Mouse (Mus musculus) adrenal gland, adult 2 months (tissue): Measurements from ENCODE around the gene Cyp2w1. TPM values are rescaled to one million over a fixed set of nuclear protein-coding genes. Genes with fewer than 3 reads are reported as not detected.
"Not testable (repeated sequence)": the region's sequence is repeated elsewhere in the genome, so short reads cannot be mapped to it uniquely, and the experiment has no call there.

Experiments used
- DNase-seq: peaks from one replicate; pipeline ENCODE4 v3.0.0; 2021
- polyA plus RNA-seq: library from polyadenylated mRNA; depleted of rRNA; stranded (reverse); fragments of >200 nt; gene quantifications from 2 replicates; pipeline ENCODE4 v1.2.3, GENCODE M21; 2012
- total RNA-seq, 2 experiments: library from RNA; stranded (reverse); gene quantifications; 2 replicates each; pipeline ENCODE4 v1.2.3; 2021

Gene Cyp2w1
- total and polyA plus RNA-seq, 3 experiments = not detected

DNA sequence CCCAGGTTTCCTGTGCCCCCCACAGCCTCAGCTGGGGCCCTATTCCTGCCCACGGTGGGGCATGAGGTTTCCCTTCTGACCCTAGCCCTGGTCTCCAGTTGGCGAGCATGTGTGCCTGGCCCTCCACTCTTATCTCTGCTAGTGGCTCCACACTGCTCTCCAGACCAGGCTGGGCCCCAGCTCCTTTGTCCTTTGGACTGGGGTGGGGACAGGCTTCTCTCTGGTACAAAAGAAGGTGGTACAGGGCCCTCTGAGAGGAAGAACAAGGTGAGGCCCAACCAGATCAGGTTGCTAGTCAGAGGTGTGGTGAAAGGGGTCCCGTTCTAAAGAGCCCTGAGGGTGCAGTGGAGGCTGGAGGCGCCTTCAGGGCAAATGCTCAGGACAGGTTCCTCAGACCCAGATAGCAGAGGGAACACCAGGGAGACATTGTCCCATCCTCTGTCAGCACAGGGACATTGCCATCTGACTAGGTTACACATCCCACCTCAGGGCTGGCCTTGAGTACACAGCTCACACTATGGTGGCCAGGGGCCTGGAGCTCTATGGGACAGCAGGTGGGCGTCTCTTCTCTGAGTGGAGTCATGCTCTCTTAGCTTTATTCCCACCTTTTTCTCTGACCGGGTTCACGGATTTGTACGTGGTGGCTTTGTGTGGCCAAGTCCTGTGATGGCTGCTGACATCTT lies 19.7 kb upstream of the Cyp2w1 start:
- no peak for DNase-seq

DNA sequence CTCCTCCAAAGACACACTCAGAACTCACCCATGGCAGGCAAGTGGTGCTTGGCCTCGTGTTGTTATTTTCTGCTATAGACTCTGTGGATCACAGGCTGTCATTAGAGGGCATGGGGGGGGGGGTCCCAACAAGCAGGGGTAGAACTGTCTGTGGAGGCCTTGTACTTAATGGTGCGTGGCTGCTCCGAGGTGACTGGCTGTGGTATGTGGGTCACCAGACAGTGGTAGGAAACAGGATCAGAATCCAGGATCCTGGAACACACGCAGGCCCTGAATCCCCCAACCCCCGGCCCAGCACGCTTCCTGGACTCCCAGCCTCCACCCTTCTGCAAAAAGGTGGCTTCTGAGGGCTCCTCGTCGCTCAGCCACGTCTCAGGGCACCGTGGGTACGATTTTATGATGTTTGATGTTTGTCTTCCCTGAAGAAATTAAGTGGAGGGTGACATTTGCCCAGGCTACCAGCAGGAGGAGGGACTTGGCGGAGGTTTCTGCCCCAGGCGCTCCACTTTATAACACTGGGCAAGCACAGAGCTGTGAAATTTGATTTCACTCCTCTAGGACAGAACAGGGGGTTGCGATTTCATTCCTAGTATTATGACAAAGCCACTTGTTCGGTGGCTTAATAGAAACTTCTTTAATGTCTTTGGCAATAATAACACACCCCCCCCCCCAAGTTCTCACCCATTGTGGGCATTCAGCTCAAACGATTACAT lies 19.0 kb upstream of the Cyp2w1 start:
- DNase-seq = no peak

DNA sequence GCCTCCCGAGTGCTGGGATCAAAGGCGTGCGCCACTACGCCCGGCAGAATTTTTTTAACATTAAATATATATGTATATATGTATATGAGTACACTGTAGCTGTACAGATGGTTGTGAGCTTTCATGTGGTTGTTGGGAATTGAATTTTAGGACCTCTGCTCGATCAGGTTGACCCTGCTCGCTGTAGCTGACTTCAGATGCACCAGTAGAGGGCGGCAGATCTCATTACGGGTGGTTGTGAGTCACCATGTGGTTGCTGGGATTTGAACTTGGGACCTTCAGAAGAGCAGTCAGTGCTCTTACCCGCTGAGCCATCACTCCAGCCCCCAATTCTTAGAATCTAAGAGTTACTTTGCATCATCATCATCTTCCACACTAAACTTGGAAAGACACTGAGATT lies 18.0 kb upstream of the Cyp2w1 start:
- DNase-seq = not testable (repeated sequence)

GRCm38 (mm10) chr5:139335634-139336033 lies 16.8 kb upstream of the Cyp2w1 start:
- no peak for DNase-seq

DNA sequence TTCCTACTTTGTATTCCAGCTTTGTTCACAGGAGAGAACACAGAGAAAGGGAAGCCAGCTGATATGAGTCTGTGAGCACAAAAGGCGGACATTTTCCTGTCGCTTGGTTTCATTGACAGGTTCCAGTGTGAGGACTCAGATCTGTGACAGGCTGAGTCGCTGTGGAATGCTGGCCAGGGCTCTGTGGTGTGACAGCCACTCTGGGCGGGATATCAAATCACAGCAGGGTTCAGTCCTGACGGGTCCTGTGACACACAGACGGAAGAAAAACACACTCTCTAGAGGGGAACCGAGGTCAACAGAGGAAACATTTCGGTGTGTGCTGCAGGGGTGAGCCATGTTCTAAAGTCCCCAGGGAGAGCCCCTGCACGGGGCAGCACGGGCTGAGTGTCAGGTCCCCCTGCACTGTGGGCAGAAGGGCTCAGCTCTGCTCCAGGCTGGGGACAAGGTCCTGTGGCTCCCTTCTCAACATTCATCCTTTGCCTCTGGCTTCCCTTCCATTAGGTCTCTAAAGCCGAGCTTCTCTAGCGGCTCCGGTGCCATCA lies 14.5 kb upstream of the Cyp2w1 start:
- no peak for DNase-seq

DNA sequence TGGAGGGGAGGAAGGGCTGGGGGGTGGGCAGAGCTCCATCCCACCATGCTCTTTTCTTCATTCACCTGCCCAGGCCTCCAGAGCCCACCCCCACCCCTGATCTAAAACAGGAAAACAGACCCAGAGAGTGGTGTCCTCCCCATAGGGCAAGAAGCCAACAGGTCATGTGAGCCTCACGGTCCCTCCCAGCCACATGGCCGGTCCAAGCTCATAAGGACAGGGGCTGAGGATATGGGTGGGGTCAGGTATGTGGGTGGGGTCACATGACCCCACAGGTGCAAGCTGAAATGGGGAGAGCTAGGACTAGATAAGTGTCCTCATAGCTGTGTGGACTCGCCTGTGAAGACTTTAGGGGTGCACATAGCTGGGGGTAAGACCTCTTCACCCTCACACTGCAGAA lies 14.0 kb upstream of the Cyp2w1 start:
- no peak for DNase-seq

GRCm38 (mm10) chr5:139338891-139339290 lies 13.5 kb upstream of the Cyp2w1 start:
- DNase-seq = no peak

- DNase-seq = peak; percentile 85
Measured at GRCm38 (mm10) chr5:139344021-139344686, 8.3 kb upstream of the Cyp2w1 start.

- DNase-seq = peak; percentile 99
Measured at GRCm38 (mm10) chr5:139344687-139345363, 7.6 kb upstream of the Cyp2w1 start.

GRCm38 (mm10) chr5:139345364-139345714 lies 7.1 kb upstream of the Cyp2w1 start:
- DNase-seq = no peak

DNA sequence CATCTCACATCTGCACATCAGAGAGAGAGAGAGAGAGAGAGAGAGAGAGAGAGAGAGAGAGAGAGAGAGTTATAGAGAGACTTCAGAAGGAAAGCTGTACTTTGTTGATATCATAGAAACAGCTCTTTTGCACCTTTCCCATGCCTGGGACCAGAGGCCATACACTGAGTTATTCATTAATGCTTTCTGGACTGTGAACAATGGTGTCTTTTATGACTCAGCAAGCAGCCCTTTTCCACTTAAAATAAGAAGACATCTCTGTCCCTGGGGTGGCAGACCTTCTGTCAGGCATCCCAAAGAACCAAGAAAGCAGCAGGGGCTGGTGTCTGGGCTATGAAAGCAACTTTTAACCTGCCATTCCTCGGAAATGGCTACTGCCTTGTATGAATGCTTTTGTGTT lies 5.2 kb upstream of the Cyp2w1 start:
- no peak for DNase-seq

DNA sequence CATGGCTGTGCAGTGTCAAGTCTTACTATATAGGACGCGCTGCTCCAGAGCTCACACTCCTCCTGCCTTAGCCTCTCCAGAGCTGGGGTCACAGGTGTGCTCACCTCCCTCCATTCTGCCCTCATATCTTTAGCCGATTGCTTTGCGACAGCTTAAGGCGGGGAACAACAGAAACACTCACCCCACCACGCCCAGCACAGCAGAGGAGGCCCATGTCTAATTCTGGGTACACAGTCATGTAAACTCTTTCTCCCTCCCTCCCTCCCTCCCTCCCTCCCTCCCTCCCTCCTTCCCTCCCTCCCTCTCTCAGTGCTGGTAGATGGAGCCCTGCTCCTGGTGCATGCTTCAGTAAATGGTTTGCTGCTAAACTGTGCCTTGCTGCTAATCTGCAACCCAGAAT lies 2.7 kb upstream of the Cyp2w1 start:
- DNase-seq = no peak

- no peak for DNase-seq
Measured at GRCm38 (mm10) chr5:139351134-139351533, 1.3 kb upstream of the Cyp2w1 start, which contains the start of gene Cox19. Gene Cox19 (minus strand): TSS chr5:139351418.

- DNase-seq = no peak
Measured at GRCm38 (mm10) chr5:139351628-139352027, 789 bp upstream of the Cyp2w1 start.

GRCm38 (mm10) chr5:139353496-139353895 lies 1.1 kb downstream of the Cyp2w1 start:
- DNase-seq = no peak

DNA sequence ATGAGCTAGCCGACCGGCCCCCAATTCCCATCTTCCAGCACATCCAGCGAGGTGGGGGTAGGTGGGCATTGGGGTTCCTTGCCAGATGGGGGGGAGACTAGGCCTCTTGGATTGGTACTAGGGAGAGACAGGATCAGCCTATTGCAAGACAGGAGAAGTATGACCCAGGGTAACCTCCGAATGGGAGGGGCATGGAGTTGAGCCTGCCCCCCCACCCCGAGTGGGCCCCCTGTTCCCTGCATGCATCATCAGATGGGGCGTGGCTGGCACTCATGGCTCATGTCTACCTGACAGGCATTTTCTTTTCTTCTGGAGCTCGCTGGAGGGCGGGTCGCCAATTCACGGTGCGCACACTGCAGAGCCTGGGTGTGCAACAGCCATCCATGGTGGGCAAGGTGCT lies 1.5 kb downstream of the Cyp2w1 start:
- DNase-seq = no peak

DNA sequence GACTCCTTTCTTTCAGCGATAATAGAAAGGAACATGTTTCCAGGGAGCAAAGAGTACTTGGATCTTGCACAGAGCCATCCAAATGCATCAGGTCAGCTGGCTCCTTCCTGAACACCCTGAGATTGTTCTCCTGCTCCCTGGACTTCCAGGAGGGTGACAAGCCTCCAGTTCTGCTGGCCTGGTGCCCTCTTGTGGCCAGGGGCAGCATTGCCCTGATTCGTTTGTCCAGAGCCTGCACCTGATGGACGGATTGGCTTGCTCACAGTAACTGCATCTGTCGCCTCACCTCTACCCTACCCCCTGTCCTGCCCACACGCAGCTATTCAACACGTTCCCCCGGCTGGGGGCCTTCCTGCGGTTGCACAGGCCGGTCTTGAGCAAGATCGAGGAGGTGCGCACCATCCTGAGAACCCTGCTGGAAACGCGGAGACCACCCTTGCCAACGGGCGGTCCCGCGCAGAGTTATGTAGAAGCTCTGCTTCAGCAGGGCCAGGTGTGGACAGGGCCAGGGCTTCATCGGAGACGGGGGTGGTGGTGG lies 2.9 kb downstream of the Cyp2w1 start:
- peak; percentile 86 for DNase-seq

DNA sequence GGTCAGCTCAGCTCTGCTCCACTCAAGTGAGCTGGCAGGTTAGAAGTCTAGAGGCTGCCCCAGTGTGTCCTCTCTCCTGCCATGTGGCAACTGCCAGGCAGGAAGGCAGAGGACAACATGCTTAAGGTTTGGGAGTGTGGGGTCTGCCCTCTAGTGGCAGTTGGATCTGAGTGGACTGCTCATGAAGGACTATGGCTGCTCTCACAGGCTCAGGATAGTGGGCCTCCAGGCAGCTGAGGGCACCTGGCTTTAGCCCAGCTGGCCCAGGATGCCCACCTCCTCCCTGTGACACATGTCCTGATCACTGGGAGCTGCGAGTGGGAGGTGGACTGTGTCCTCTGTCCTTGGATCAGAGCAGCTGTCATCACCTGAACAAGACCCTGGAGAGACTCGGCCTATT lies 6.2 kb downstream of the Cyp2w1 start:
- DNase-seq = no peak

DNA sequence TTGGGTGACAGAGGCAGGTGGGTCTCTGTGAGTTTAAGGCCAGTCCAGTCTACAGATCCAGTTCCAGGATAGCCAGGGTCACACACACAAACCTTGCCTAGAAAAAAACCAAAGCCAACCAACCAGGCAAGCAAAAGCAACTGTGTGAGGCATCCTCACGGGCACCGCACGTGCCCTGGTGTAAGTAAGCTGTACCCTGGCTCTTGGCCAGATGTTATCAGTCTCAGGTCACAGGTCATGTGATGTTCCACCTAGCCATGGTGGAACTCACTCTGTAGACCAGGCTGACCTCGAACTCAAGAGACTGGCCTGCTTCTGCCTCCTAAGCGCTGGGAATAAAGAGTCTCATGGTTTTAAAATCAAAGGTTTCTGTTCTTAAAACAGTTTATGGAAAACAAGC lies 6.8 kb downstream of the Cyp2w1 start:
- no peak for DNase-seq

GRCm38 (mm10) chr5:139363858-139364257 lies 11.4 kb downstream of the Cyp2w1 start:
- no peak for DNase-seq

DNA sequence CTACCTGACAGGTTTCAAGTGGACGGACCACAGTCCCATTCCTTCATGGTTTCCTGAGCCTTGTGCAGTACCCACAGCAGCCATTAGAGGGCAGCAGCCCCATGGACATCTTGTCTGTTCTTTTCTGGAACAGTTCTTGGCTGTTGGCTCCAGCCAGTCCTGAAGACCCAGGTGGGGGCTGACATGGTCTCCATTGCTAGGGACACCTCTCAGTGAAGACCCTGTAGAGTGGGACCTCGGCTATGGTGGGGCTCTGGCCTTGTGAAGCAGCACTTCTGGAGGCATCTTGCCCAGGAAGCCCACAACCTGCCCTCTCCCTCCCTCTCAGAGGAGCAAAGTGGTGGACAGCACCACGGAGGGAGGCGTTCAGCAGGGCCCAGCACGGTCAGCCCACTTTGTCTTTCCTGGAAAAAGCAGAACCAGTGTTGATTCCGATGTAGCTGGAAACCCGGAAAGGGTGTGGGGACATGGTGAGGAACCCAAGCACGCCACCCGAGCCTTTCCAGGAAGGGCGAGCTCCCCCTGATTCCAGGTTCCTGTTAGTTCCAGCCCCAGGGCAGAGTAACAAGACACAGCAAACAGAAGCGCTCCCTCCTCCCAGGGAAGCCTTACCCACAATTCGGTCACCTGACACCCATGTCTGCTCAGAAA lies 12.0 kb downstream of the Cyp2w1 start:
- DNase-seq = peak; percentile 84
